Mouse (Mus musculus) heart, postnatal 25 days (tissue): ENCODE measurements around the gene Fzd9. TPM values are rescaled to one million over a fixed set of nuclear protein-coding genes. Genes with fewer than 3 reads are reported as not detected.
"Not testable (repeated sequence)": the region's sequence is repeated elsewhere in the genome, so short reads cannot be mapped to it uniquely, and the experiment has no call there.

Source experiments
- DNase-seq: peaks from one replicate; pipeline ENCODE4 v3.0.0; 2022; ENCODE audit warnings: low spot score
- intact Hi-C: fragments of 180-260 bp; cut with DNase I; formaldehyde crosslinking; loops from one replicate; pipeline ENCODE4 v1.15.1; 2025
- total RNA-seq, 2 experiments: library from RNA; stranded (reverse); gene quantifications; 2 replicates each; pipeline ENCODE4 v1.2.3; 2021

Gene Fzd9
- total RNA-seq, 2 experiments from 2014 or later, result 0.61 to 0.73 TPM

DNA sequence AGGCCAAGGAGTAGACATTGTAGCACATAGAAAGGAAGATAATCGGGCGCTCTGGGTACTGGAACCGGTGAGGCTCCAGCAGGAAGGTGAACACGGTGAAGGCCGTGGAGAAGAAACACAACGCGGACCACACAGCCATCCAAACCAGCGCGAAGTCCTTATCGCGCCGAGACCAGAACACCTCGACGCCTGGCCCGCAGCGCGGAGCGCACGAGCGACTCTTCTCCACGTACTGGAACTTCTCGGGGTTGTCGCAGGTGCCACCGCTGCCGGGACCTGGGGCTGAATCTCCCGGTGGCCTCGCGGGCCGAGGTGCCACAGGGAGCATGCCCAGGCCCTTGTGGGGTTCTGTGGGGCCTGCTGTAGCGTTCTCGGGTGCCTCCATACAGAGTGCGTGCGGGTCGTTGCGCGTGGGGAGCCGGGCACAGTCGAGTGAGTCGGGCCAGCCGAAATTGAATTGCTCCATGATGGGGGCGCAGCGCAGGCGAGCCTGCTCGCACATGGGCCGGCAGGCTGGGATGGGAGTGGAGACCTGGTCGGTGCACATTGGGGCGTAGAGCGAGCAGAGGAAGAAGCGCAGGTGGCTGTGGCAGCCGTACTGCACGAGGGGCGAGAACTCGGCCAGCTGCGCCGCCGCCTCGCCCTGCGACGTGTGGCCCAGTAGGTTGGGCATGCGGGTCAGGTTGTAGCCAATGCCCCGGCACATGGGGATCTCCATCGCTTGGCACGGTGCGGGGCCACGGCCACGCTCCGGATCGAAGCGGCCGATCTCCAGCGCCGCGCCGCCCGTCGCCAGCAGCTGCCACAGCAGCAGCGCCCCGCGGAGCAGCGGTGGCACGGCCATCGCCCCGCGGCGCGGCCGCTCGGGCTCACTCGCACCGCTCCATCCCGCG lies 598 bp downstream of the Fzd9 start:
- no peak for DNase-seq
- intact Hi-C loops, result no loop called here

- intact Hi-C loops, result no loop called here
- DNase-seq, result no peak
These were observed 1.9 kb downstream of the Fzd9 start for GRCm38 (mm10) chr5:135248956-135249676.

DNA sequence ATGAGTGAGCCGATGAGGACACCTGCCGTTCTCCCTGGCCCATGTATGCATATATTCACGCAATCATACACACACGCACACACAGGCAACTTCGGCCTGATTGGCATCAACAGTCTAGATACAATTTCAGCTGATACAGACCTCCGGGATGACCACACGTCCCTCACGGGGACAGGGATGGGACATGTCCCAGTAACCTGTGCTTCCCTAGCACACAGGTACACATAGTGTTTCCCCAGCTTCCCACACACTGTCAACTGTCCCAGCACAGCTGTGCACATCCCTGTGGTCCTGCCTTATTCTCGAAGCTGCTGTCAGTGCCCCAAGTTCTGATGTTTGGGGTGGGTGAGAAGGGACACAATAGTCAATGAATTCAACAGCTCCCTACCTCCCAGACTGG lies 3.7 kb downstream of the Fzd9 start:
- DNase-seq, result no peak

GRCm38 (mm10) chr5:135246531-135246930 lies 4.5 kb downstream of the Fzd9 start:
- no peak for DNase-seq
- intact Hi-C loops, result no loop called here

More for the DNA sequence above, 3.7 kb downstream of the Fzd9 start:
- intact Hi-C loops, result no loop called here

- intact Hi-C loops, result no loop called here
- no peak for DNase-seq
These were observed 7.9 kb downstream of the Fzd9 start for GRCm38 (mm10) chr5:135243166-135243565.

GRCm38 (mm10) chr5:135242608-135243007 lies 8.4 kb downstream of the Fzd9 start:
- no peak for DNase-seq
- intact Hi-C loops, result no loop called here

DNA sequence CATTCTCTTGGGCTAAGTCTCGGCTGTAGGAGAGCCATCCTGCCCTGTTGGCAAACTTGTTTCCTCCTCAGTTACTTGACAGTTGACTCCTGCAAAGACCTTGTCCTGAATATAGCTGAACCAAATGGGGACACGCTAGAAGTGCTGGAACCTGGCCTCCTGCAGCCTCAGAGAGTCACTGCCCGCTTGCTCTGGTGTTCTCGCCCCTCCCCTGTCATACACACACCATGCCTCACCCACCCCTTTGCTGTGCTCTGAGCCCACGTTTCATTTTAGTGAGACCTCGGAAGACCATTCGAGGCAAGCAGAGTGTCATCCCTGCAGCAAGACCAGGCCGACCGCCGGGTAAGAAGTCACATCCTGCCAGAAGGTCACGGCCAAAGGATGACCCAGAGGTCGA lies 8.9 kb downstream of the Fzd9 start:
- intact Hi-C loops, result no loop called here
- no peak for DNase-seq

DNA sequence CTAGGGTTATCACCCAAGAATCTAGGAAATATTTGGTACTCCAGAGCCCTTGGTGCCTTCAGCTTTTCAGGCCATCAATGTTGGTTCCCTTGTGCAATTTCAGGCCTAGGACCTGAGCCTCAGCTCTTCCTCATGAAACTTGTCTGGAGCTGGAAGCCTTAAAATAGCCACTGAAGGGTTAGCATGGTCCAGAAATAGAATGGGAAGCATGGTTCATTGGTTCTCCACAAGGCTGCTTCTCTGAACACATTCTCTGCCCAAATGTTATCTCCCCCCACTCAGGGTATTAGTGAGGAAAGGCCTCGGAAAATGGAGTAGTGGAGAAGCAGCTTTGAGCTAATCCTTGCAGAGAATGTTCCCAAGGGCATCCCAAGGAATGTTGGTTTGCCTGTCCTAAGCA lies 9.6 kb downstream of the Fzd9 start:
- intact Hi-C loops, result no loop called here
- DNase-seq, result no peak

DNA sequence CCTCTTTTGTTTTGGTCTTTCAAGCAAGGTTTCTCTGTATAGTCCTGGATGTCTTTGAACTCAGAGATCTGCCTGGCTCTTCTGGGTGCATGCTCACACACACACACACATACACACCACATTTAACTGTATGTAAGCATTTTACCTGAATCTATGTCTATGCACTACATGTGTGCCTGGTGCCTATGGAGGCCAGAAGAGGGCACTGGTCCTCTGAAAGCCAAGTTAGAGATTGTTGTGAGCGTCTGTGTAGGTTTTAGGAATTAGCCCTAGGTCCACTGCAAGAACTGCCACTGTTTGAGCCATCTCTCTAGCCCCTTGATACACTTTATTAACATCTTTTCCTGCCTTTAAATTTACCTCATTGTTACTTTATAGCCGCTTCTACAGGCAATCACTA lies 12.2 kb downstream of the Fzd9 start:
- no peak for DNase-seq
- intact Hi-C loops, result no loop called here

DNA sequence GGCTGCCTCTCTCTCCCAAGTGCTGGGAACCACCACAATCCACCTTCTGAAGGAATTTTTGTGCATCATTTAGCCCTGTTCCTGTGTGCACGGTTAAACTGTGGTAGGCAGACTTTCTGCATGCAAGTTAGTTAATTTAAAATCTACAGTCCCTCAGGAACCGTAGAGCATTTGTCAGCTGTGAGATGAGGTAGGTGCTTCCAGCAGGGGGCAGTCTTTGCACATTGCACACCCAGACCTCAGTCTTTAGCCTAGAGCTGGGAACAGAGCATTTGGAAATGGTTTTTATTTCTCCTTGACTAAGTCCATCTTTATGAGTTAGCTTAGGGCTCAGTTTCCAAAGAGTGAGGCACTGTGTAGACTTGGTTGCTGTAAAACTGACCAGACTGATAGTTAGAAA lies 14.5 kb downstream of the Fzd9 start:
- intact Hi-C loops, result loop anchor here (1.0 kb wide), 1 partner anchor 50 kb away; no protein-coding TSS in a partner anchor
- DNase-seq, result no peak

- no peak for DNase-seq
These were observed 17.7 kb downstream of the Fzd9 start for GRCm38 (mm10) chr5:135233166-135233920.

GRCm38 (mm10) chr5:135230186-135230585 lies 20.8 kb downstream of the Fzd9 start:
- no peak for DNase-seq
- intact Hi-C loops, result no loop called here

More at GRCm38 (mm10) chr5:135233166-135233920, 17.7 kb downstream of the Fzd9 start:
- intact Hi-C loops, result no loop called here

DNA sequence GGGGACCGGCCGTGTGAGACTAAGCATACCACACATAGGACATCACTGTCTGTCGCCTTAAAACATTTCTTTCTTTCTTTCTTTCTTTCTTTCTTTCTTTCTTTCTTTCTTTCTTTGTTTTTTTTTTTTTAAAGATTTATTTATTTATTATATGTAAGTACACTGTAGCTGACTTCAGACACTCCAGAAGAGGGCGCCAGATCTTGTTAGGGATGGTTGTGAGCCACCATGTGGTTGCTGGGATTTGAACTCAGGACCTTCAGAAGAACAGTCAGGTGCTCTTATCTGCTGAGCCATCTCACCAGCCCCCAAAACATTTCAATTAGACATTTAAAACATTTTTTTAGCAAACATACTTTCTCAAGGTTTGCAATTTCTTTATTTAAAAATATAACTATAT lies 25.2 kb downstream of the Fzd9 start:
- intact Hi-C loops, DNase-seq: not testable (repeated sequence)

- DNase-seq, result no peak
- intact Hi-C loops, result no loop called here
These were observed 26.9 kb downstream of the Fzd9 start for GRCm38 (mm10) chr5:135224169-135224568.

DNA sequence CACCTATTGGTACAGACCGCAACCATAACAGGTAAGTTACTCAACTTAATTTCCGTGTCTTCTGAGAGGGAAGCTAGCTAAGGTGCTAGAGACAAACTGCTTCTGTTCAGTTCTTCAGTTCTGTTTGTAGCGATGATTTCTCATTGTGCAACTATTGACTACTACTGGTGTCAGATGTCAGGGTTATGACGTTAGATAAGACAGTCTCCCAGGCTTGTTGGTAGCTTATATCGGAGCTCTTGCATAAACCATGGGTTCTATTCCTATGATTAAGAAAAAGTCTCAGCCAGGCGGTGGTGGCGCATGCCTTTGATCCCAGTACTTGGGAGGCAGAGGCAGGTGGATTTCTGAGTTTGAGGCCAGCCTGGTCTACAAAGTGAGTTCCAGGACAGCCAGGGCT lies 29.0 kb downstream of the Fzd9 start:
- intact Hi-C loops, result no loop called here

DNA sequence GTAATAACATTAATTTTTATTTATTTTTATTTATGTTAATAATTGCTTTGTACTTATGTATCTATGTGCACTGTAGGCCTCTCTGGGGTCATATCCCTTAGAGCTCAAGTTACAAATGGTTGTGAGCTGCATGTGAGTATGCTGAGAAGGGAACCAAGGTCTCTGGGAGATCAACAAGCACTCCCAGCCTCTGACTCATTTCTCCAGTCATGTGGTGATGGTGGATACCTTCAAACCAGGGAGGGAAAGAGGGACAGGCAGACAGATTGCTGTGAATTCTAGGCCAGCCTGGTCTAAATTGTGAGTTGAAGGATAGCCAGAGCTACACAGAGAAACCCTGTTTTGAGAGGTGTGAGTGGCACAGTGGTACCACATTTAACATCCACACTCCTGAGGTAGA lies 30.1 kb downstream of the Fzd9 start:
- no peak for DNase-seq
- intact Hi-C loops, result no loop called here

More for the DNA sequence above, 29.0 kb downstream of the Fzd9 start:
- no peak for DNase-seq

GRCm38 (mm10) chr5:135216871-135217270 lies 34.2 kb downstream of the Fzd9 start:
- intact Hi-C loops, result no loop called here
- DNase-seq, result no peak

- DNase-seq, result no peak
- intact Hi-C loops, result no loop called here
These were observed 42.8 kb downstream of the Fzd9 start for GRCm38 (mm10) chr5:135208197-135208596.

DNA sequence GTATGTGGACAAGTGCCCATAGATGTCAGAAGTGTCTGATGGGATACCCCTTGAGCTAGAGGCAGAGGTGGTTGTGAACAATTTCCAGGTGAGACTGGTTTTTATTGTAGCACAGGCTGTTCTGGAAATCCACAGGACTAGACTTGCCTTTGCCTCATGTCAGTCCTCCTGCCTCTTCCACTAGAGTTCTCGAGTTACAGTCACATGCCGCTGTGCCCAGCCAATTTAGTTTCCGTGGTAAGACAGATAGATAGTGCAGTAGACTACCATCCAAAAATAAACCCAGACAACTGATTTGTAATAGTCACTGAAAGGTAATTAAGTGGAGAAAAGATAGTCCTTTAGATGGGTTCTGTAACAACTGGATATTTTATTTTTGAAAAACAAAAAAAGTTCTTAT lies 48.3 kb downstream of the Fzd9 start:
- DNase-seq, result no peak
- intact Hi-C loops, result no loop called here
